In the genomic region with DNA sequence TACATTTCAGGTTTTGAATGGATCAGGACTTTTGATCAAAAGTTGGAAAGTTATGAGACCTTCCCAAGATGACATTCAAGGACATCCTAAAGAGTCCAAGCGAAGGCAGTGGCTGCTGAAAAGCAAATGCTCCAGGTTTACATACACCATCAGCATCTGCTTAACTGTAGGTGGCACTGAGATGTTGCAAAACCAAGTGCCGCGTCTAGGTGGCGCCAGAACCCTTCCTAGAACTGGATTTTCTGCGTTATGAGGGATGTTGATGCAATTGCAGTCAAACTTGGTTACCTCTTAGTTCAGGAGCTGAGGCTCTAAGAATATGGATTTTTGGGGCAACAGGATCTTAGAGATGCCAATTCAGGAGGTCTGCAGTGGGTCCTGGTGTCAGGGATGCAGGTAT, we compare ENCODE assay signal across 8 mouse cellular contexts. TPM values are rescaled to one million over a fixed set of nuclear protein-coding genes. Genes with fewer than 3 reads are reported as not detected.
DNase-seq lines count a peak whose midpoint lies in the region; ATAC-seq and TF ChIP-seq lines count a peak whose summit lies in the region.

No protein-coding gene starts in this region.

- H3K27me3 ChIP-seq in C2C12 (ENCODE audit: control insufficient read depth, insufficient read depth, insufficient read length): no peaks in the 10 kb centered on the region

- DNase-seq in adrenal gland, adult 8-10 months: peak; percentile 41
- peak; percentile 73 for DNase-seq in embryo, embryonic 11.5 days (ENCODE audit: low read depth, low spot score)
- DNase-seq in kidney, postnatal 14 days: peak; percentile 82
- peak; percentile 51 to 66 for DNase-seq in lung, adult 18-20 months
- DNase-seq in thymus, postnatal 0 days (ENCODE audit: low spot score): peak; percentile 73

- peak; percentile 83 for ATAC-seq in granulocyte monocyte progenitor cell, adult 5-6 weeks (replicated peaks; ENCODE audit: poor library complexity, severe bottlenecking)
- 0 out of 2 replicates have a peak, but pooled peaks have one; percentile 36 for ATAC-seq in neutrophil, adult 5-6 weeks (ENCODE audit: extremely low read depth, insufficient number of reproducible peaks, low FRiP score, poor library complexity, severe bottlenecking)

- no peaks in the 10 kb centered on the region for H3K79me3 ChIP-seq in C2C12 (ENCODE audit: low read depth)

- no peak overlapping the region for H3K4me3 ChIP-seq in C2C12 (ENCODE audit: insufficient read depth, poor library complexity, severe bottlenecking)

- no peaks in the 10 kb centered on the region for H3K79me2 ChIP-seq in C2C12 (ENCODE audit: control insufficient read depth, insufficient read depth)

- H3K36me3 ChIP-seq in C2C12 (ENCODE audit: control insufficient read depth, insufficient read depth): no peaks in the 10 kb centered on the region

- peak; percentile 82 for TF ChIP-seq CTCF in C2C12 (IDR thresholded peaks at IDR 0.05; ENCODE audit: control insufficient read depth, insufficient read depth, insufficient read length)

- H3ac ChIP-seq in C2C12 (ENCODE audit: control insufficient read depth, insufficient read length, low read depth): no peak overlapping the region

TF ChIP-seq in C2C12, 6 proteins besides CTCF, POLR2A, EP300 and RAD21:
- TF ChIP-seq MAX (IDR thresholded peaks at IDR 0.05): no peak
- TF ChIP-seq CEBPB (IDR thresholded peaks at IDR 0.05; ENCODE audit: low read depth): peak; percentile 45
TF ChIP-seq in C2C12: peak in this region for 1.

RNA-seq across cellular contexts. Expression of a gene that starts 58.0 kb away (rescaled TPM):
- 13.0 TPM for polyA plus RNA-seq in C2C12 (2012; fragmentation: generic; extraction: Trizol)
- total RNA-seq in adrenal gland, adult 8-10 months (2022): 10 to 100 TPM; 42.0 to 84.9 (median 58.7) TPM
- 25.5 and 46.5 TPM in 2 replicates for total RNA-seq in granulocyte monocyte progenitor cell, adult 5-6 weeks (2014; fragmentation: Nextera tagmentation)
- total RNA-seq in granulocyte monocyte progenitor cell, adult 5-6 weeks (2017): 45.6 and 64.7 TPM in 2 replicates
- 97.0 and 116 TPM in 2 replicates for total RNA-seq in neutrophil, adult 5-6 weeks (2017)
- 104 and 126 TPM in 2 replicates for polyA plus RNA-seq in thymus, postnatal 0 days (2015; fragmentation: Nextera tagmentation; extraction: Ambion mirVana)
